Mouse (Mus musculus) adrenal gland, postnatal 25 days (tissue): ENCODE results near the gene Rcn3. TPM values are rescaled to one million over a fixed set of nuclear protein-coding genes. Genes with fewer than 3 reads are reported as not detected.

Experiments used
- DNase-seq: peaks from one replicate; pipeline ENCODE4 v3.0.0; 2021; ENCODE audit warnings: mixed read lengths
- microRNA-seq, 2 experiments: library from miRNA; unstranded; fragments of <30 nt; microRNA quantifications; one replicate each; pipeline ENCODE4 v1.2.0; 2021
- total RNA-seq: library from RNA; stranded (reverse); gene quantifications from 2 replicates; pipeline ENCODE4 v1.2.3, GENCODE M21; 2021

Rcn3 gene
- total RNA-seq, 1 experiment from 2014 or later = 27.7 TPM

DNA sequence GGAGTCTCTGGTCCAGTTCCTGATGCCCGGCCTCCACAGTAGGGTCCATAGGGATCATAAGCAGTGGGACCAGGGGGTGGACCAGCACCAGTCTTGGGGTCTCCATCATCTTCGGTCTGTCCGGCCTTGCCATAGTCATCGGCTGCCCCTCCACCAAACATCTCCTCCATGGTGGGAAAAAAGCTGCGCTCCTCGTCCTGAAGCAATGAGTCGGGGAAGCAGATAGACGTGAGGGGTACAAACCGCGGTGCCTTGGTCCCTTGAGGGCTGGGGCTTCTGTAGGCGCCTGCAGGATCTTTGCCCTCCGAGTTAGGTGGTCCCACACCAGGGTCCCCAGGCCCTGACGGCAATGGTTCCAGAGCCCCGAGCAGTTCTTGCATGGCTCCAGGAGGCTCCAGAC, 44.5 kb downstream of the Rcn3 start:
- DNase-seq = no peak

DNA sequence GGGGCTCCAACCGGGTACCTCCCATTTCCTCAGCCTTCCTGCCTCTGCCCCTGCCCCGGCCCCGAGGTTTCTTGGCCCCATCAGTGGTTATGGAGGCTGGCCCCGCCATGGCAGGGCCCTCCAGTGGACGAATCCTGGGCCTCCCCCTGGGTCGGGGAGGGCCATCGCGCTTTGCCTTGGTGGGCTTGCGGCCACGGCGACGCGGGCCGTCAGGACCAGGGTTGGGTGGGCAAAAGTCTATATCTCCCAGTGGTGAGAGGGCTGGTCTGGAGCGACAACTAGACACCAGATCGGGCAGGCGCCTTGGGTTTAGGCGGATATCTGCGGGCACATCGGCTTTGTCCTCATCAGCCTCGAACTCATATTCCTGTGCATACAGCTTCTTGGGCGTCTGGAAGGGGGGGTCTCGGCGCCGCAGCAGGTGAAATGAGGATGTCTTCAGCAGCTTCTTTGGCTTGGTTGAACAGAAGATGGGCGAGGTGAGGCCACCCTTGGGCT, 45.1 kb downstream of the Rcn3 start:
- DNase-seq = no peak

DNA sequence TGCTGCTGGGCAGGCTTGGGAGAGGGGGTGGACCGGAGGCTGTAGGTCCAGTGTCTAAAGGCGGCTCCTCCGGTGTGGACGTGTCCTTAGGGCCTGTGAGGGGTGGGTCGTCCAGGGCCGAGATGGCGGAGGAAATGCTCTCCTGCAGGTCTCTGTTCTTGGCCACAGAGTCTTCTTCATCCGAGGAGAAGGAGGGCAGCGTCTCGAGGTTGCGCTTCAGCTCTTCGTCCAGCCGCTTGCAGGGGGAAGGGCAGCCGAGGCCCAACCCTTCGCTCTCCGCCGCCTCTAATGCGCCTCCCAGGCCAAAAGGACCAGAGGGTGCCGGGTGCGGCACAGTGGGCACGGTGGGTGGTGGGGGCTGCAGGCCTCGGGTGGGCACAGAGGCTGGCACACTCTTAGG, 46.3 kb downstream of the Rcn3 start:
- no peak for DNase-seq

DNA sequence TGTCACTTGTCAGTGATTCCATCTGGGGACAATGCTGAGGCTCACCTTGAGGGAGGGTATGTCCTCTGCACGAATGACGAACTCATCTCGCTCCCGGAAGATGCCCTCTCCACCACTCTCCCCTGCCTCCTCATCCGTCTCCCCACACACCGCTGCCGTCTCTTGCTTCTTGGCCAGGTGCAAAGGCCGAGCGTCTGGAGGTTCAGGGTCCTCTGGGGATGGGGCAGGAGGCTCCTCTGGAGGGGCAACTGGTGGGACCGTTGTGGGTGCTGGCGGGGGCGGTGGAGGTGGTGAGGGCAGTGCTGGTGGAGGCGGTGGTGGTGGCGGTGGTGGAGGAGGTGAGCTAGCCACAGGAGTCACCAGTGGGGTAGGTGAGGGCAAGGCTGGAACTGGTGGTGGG, 48.7 kb downstream of the Rcn3 start:
- DNase-seq = no peak

DNA sequence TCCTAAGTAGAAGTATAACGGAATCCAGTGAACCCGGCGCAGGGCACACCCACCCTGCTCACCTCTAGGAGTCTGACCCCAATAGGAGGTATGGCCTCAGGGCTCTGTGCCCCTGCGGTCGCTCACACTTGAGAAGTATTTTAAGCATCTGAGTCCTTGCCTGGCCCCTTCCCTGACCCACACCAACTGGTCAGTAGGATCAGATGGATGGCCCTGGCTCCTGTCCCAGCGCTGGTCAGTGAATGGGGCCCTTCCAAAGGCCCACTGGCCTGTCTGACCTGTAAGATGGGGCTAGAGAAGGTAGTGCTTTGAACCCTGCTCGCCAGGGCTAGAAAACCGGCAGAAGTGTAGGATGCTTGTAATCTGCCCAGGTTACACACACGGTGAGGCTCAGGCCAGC, 51.2 kb downstream of the Rcn3 start:
- DNase-seq = no peak

DNA sequence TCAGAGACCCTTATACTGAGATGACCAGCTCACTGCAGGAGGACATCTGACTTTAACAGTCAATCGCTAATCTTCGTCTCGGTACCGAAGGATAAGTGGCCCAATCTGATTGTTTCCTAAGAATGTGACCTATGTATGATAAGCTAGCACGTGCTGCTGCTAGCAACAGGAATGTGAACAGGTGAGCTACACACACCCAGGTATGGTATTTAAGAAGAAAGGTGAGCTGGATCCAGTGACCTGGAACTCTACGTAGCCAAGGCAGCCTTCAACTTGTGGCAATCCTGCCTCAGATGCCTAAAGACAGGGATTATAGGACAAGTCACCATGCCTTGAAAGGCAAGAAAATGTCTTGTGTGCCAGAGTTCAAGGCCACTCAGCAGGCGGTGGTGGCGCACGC, 53.6 kb downstream of the Rcn3 start:
- no peak for DNase-seq

DNA sequence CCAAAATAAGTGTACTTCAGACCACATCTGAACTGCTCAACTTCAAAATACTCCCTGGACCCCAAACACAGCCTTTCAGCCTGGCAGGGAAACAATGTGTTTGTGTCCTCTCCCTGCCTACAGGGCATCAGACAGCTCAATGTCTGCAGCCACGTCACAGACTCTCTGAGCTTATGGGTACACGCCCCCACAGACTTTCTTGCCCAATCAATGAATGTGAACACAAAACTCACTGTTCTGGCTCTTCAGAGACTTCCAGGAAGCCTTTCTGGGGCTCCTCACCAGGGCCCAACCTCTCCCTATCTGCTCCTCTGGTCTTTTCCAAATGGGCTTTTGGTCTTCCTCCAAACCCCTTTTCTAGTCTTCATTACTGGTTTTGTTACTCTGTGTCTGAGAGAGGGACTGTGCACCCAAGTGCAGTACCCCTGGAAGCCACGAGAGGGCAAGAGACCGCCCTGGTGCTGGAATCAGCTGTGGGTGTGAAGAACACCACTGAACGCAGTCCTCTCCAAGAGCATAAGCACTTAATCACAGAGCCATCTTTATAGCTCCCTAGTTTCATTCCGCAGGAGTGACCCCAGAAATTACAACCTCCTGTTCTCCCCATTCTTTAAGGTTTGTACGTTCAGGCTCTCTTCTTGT, 54.2 kb downstream of the Rcn3 start:
- peak; percentile 67 for DNase-seq

DNA sequence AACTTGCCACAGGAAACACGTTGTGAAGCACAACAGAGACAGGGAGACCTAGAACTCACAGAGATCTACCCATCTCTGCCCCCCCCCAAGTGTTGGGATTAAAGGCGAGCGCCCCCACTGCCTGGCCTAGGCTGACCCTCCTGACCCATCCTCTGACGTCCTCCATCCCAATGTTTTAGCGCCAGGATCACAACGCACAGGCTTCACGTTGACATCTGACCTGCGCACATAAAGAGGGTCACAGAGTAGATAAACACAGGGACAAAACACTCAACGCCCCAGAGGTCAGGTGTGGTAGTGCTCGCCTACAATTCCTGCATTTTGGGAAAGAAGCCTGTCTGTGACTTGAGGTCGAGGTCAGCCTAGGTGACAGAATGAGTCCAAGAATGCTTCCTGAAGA, 55.3 kb downstream of the Rcn3 start:
- DNase-seq = no peak

DNA sequence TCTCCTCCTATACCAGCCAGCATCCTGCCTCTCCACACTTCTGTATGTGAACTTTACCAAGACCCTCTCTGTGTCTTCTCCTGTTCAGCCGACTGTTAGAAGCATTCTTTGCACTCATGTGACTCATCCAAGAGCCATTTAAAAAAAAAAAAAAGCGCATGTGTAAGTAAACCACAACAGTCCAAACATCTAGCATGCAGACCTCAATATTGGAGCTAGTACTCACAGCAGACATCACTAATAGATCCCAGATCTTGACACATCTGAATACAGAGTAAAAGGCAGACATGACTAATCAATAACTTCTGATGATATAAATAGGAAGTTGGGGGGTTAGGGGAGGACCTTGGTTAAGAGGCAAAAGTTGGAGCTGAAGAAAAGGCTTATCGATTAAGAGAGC, 56.4 kb downstream of the Rcn3 start:
- DNase-seq = no peak

DNA sequence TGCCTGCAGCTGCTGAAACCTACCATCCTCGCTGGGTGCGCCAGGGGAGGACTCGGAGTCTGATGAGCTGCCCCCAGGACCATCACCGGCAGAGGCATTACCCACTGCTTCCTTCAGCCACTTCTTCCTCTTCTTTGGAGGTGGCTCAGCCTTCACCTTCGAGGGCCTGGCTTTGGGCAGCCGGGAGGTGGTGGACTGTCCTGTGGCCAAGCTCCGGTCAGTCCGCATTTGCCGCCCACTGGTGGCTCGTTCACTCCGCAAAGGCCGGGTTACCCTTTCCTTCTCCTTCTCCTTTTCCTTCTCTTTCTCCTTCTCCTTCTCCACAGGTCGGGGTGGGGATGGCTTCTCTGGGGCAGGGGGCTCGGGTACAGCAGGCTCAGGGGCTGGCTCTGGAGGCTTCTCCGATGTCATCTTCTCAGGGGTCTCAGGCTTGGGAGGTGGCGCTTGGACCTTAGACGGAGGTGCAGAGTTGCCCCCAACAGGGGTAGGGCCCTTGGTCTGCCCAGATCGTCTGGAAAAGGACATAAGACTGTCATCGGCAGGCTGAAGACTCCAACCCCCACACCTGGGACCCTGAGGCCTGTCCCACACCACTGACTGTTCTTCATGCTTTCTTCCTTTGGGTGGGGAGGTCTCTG, 58.2 kb downstream of the Rcn3 start:
- DNase-seq = no peak

Small RNAs within 50 kb of the gene (microRNA-seq; reads per million reads assigned to microRNA genes)
- gene Mir150 = 289 to 671 reads per million in 2 experiments
- 32.9 to 51.2 reads per million in 2 experiments for gene Mir5121

Other genes with a start within 250 kb of the Rcn3 start
- 116 and 138 TPM in 2 replicates for gene Akt1s1, start 243.2 kb downstream of the Rcn3 start, total RNA-seq
- 62.1 and 88.5 TPM in 2 replicates for gene Tbc1d17, start 243.1 kb downstream of the Rcn3 start, total RNA-seq
- 53.2 and 55.8 TPM in 2 replicates for gene Pnkp, start 235.1 kb downstream of the Rcn3 start, total RNA-seq
- 309 and 326 TPM in 2 replicates for gene Ptov1, start 222.4 kb downstream of the Rcn3 start, total RNA-seq
- gene Med25, start 199.5 kb downstream of the Rcn3 start, total RNA-seq = 93.7 and 103 TPM in 2 replicates
- gene Fuz, start 196.1 kb downstream of the Rcn3 start, total RNA-seq = 37.4 and 37.8 TPM in 2 replicates
- 83.7 and 115 TPM in 2 replicates for gene Ap2a1, start 162.7 kb downstream of the Rcn3 start, total RNA-seq
- not detected in 2 replicates for gene Tsks, start 149.0 kb downstream of the Rcn3 start, total RNA-seq
- 13.3 and 16.5 TPM in 2 replicates for gene Cpt1c, start 117.4 kb downstream of the Rcn3 start, total RNA-seq
- 177 and 221 TPM in 2 replicates for gene Prmt1, start 105.7 kb downstream of the Rcn3 start, total RNA-seq
- 138 and 151 TPM in 2 replicates for gene Irf3, start 94.6 kb downstream of the Rcn3 start, total RNA-seq
- 18.7 and 24.4 TPM in 2 replicates for gene Bcl2l12, start 93.5 kb downstream of the Rcn3 start, total RNA-seq
- gene Scaf1, start 75.9 kb downstream of the Rcn3 start, total RNA-seq = 86.4 and 99.4 TPM in 2 replicates
- 94.0 and 102 TPM in 2 replicates for gene Rras, start 74.3 kb downstream of the Rcn3 start, total RNA-seq
- 71.1 and 78.5 TPM in 2 replicates for gene Prr12, start 39.3 kb downstream of the Rcn3 start, total RNA-seq
- gene Nosip, start 29.8 kb downstream of the Rcn3 start, total RNA-seq = 46.5 and 67.2 TPM in 2 replicates
- 19.2 and 21.4 TPM in 2 replicates for gene Prrg2, start 29.5 kb downstream of the Rcn3 start, total RNA-seq
- 88.4 and 96.1 TPM in 2 replicates for gene Fcgrt, start 11.6 kb upstream of the Rcn3 start, total RNA-seq
- 1,211 and 1,259 TPM in 2 replicates for gene Rps11, start 32.2 kb upstream of the Rcn3 start, total RNA-seq
- 1,469 and 1,540 TPM in 2 replicates for gene Rpl13a, start 36.5 kb upstream of the Rcn3 start, total RNA-seq
- gene Gm45713, start 44.0 kb upstream of the Rcn3 start, total RNA-seq = not detected in 2 replicates
- 29.1 and 32.1 TPM in 2 replicates for gene Flt3l, start 44.2 kb upstream of the Rcn3 start, total RNA-seq
- 61.7 and 74.3 TPM in 2 replicates for gene Pih1d1, start 62.1 kb upstream of the Rcn3 start, total RNA-seq
- gene Aldh16a1, start 62.4 kb upstream of the Rcn3 start, total RNA-seq = 79.2 and 106 TPM in 2 replicates
- gene Slc17a7, start 71.7 kb upstream of the Rcn3 start, total RNA-seq = 0.15 and 0.33 TPM in 2 replicates
- not detected in 2 replicates for gene Gfy, start 87.3 kb upstream of the Rcn3 start, total RNA-seq
- gene Pth2, start 88.8 kb upstream of the Rcn3 start, total RNA-seq = not detected in 2 replicates
- gene Ccdc155, start 112.7 kb upstream of the Rcn3 start, total RNA-seq = 0.12 TPM in 1 of 2 replicates, not detected in the other
- gene Dkkl1, start 119.9 kb upstream of the Rcn3 start, total RNA-seq = not detected in 2 replicates
- gene Tead2, start 123.5 kb upstream of the Rcn3 start, total RNA-seq = 15.0 and 15.3 TPM in 2 replicates
- gene Cd37, start 146.9 kb upstream of the Rcn3 start, total RNA-seq = 2.7 TPM in 2 replicates
- not detected in 2 replicates for gene Slc6a16, start 148.9 kb upstream of the Rcn3 start, total RNA-seq
- gene Slc6a21, start 185.3 kb upstream of the Rcn3 start, total RNA-seq = not detected in 2 replicates
- gene Trpm4, start 241.6 kb upstream of the Rcn3 start, total RNA-seq = 9.3 and 14.2 TPM in 2 replicates
- 0.18 TPM in 1 of 2 replicates, not detected in the other for gene Hrc, start 243.1 kb upstream of the Rcn3 start, total RNA-seq